Mouse (Mus musculus): ENCODE measurements around the gene Smbd1. TPM values are rescaled to one million over a fixed set of nuclear protein-coding genes. Genes with fewer than 3 reads are reported as not detected.

The Smbd1 gene
- total and polyA plus RNA-seq, 2 experiments from 2014 or later: not detected

GRCm38 (mm10) chr16:32803901-32804300, 6.4 kb downstream of the Smbd1 start:
- Histone ChIP-seq H3K9ac (replicated peaks; ENCODE audit: low read depth, low read length) (no peak overlapping the region), H3K4me3 (ENCODE audit: low read depth, low read length) (no peak overlapping the region), H3K27ac (ENCODE audit: low read depth) (no peak overlapping the region), H3K27me3 (ENCODE audit: control insufficient read depth, insufficient read depth, low read length) (no peaks in the 10 kb centered on the region), H3K36me3 (replicated peaks; ENCODE audit: control insufficient read depth, insufficient read depth, low read length) (no peaks in the 10 kb centered on the region), H3K9me3 (replicated peaks; ENCODE audit: control insufficient read depth, low read length) (no peaks in the 10 kb centered on the region), H3K4me2 (ENCODE audit: low read depth, low read length) (no peak overlapping the region), H3K4me1 (ENCODE audit: control insufficient read depth, insufficient read depth) (peaks cover 10% of the 10 kb centered on the region; the same call in 1 of the 2 replicates)
- DNase-seq (ENCODE audit: low spot score) (no peak), ATAC-seq (ENCODE audit: insufficient read depth, low read depth) (no peak)
- TF ChIP-seq EP300 (IDR thresholded peaks at IDR 0.05; ENCODE audit: low read depth) (no peak), CTCF (IDR thresholded peaks at IDR 0.05; ENCODE audit: low read depth) (no peak)
- 56% methylated on average over 5 of the region's 5 CpGs for WGBS

DNA sequence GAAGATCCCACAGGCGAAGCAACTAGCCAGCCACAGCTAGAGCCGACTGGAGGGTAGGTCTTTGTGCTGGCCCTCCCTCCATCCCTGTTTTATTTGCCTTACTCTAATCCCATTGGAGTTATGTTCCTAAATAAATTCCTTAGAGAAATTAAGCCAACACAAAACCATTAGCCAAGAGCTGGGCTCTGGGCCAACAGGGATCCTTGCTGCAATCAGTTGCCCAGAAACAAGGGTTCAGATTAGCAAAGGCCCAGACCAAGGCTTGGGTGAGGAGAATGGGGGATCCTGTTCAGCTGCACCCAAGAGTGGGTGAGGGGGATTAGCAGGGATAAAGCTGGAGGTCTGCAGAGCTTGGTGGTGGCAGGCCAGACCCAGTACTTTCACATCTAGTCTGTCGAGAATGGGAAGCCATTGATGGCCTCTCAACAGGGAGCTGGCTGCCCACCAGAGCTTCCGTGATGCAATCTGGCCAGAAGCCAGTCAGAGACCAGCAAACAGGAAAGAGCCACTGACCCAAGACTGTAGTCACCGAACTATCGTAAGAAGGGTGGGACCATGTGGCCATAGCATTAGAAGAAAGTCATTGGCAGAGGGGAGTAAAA, 6.9 kb downstream of the Smbd1 start:
- TF ChIP-seq EP300 (IDR thresholded peaks at IDR 0.05; ENCODE audit: low read depth) (no peak), CTCF (IDR thresholded peaks at IDR 0.05; ENCODE audit: low read depth) (no peak)
- Histone ChIP-seq H3K27me3 (ENCODE audit: control insufficient read depth, insufficient read depth, low read length) (no peaks in the 10 kb centered on the region), H3K4me2 (ENCODE audit: low read depth, low read length) (no peak overlapping the region), H3K27ac (ENCODE audit: low read depth) (0 out of 2 replicates have a peak overlapping the region, but pooled peaks have one; percentile 36), H3K36me3 (replicated peaks; ENCODE audit: control insufficient read depth, insufficient read depth, low read length) (no peaks in the 10 kb centered on the region), H3K4me3 (ENCODE audit: low read depth, low read length) (no peak overlapping the region), H3K4me1 (ENCODE audit: control insufficient read depth, insufficient read depth) (peaks cover 10% of the 10 kb centered on the region; the same call in 1 of the 2 replicates), H3K9ac (replicated peaks; ENCODE audit: low read depth, low read length) (no peak overlapping the region), H3K9me3 (replicated peaks; ENCODE audit: control insufficient read depth, low read length) (no peaks in the 10 kb centered on the region)
- DNase-seq (ENCODE audit: low spot score) (peak; percentile 64), ATAC-seq (ENCODE audit: insufficient read depth, low read depth) (peak; percentile 68)
- 26% methylated on average over 6 of the region's 6 CpGs for WGBS

- ATAC-seq (ENCODE audit: insufficient read depth, low read depth): no peak
- Histone ChIP-seq H3K4me2 (ENCODE audit: low read depth, low read length) (no peak within 1 kb of the TSS), H3K27ac (ENCODE audit: low read depth) (no peak within 1 kb of the TSS), H3K9ac (replicated peaks; ENCODE audit: low read depth, low read length) (no peak within 1 kb of the TSS), H3K9me3 (replicated peaks; ENCODE audit: control insufficient read depth, low read length) (no peaks in the 10 kb centered on the region), H3K36me3 (replicated peaks; ENCODE audit: control insufficient read depth, insufficient read depth, low read length) (no peaks in the 10 kb centered on the region), H3K4me3 (ENCODE audit: low read depth, low read length) (no peak within 1 kb of the TSS), H3K27me3 (ENCODE audit: control insufficient read depth, insufficient read depth, low read length) (no peaks in the 10 kb centered on the region), H3K4me1 (ENCODE audit: control insufficient read depth, insufficient read depth) (0 out of 2 replicates have a peak, but pooled peaks cover 8% of the 10 kb centered on the region)
- DNase-seq (ENCODE audit: low spot score): no peak
- WGBS: 63% methylated on average over 3 of the region's 3 CpGs
- TF ChIP-seq EP300 (IDR thresholded peaks at IDR 0.05; ENCODE audit: low read depth) (no peak), CTCF (IDR thresholded peaks at IDR 0.05; ENCODE audit: low read depth) (no peak)
Observed at GRCm38 (mm10) chr16:32797426-32797689, 12.9 kb downstream of the Smbd1 start, which contains the start of gene Muc20. Gene Muc20 (minus strand): TSS chr16:32797435.

DNA sequence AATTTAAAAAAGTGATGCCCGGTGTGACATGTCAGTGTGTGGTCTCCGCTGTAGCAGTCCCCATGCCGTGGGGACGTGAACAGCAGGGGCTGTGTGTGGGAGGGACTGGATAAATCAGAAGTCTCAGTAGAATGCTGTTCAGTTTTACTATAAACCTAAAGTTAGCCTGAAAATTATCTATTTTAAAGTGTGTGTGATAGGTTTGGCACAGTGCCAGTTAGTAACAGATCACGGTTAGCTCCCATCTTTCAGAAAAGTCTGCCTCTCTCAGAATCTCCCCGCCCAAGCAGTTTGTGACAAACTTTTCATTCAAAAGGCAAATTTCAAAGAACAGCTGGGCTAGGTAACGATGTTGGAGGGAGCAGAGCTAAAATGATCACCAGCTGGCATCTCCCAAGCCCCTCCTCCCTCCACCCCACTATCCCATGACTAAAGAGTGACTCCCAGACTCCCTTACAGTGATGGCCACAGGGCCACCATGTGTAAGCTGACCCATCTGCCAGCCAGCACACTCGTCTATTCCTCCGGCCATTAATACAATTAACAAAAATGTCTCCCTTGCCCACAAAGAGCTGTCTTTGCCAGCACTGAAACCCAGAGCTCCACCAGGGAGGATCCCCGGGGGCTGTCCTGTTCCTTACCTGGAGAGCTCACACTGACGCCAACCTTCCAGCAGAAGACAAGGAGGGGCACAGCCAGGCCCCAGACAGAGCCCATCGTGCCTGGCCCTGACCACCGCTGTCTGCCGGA, 13.4 kb downstream of the Smbd1 start:
- no peak for TF ChIP-seq EP300 (IDR thresholded peaks at IDR 0.05; ENCODE audit: low read depth)
- TF ChIP-seq CTCF (IDR thresholded peaks at IDR 0.05; ENCODE audit: low read depth): no peak
- ATAC-seq (ENCODE audit: insufficient read depth, low read depth): no peak
- Histone ChIP-seq H3K4me1 (ENCODE audit: control insufficient read depth, insufficient read depth) (0 out of 2 replicates have a peak, but pooled peaks cover 8% of the 10 kb centered on the region), H3K27ac (ENCODE audit: low read depth) (no peak overlapping the region), H3K27me3 (ENCODE audit: control insufficient read depth, insufficient read depth, low read length) (0 out of 2 replicates have a peak, but pooled peaks cover 3% of the 10 kb centered on the region), H3K36me3 (replicated peaks; ENCODE audit: control insufficient read depth, insufficient read depth, low read length) (no peaks in the 10 kb centered on the region), H3K9ac (replicated peaks; ENCODE audit: low read depth, low read length) (no peak overlapping the region), H3K4me3 (ENCODE audit: low read depth, low read length) (no peak overlapping the region), H3K4me2 (ENCODE audit: low read depth, low read length) (no peak overlapping the region), H3K9me3 (replicated peaks; ENCODE audit: control insufficient read depth, low read length) (no peaks in the 10 kb centered on the region)
- no peak for DNase-seq (ENCODE audit: low spot score)
- WGBS: 70% methylated on average over 14 of the region's 14 CpGs

GRCm38 (mm10) chr16:32795177-32795576, 15.1 kb downstream of the Smbd1 start:
- DNase-seq (ENCODE audit: low spot score) (no peak), ATAC-seq (ENCODE audit: insufficient read depth, low read depth) (no peak)
- 0 out of 2 replicates have a peak, but pooled peaks cover 3% of the 10 kb centered on the region for H3K27me3 ChIP-seq (ENCODE audit: control insufficient read depth, insufficient read depth, low read length)
- H3K36me3 ChIP-seq (replicated peaks; ENCODE audit: control insufficient read depth, insufficient read depth, low read length): no peaks in the 10 kb centered on the region
- no peak for TF ChIP-seq CTCF (IDR thresholded peaks at IDR 0.05; ENCODE audit: low read depth)
- 0 out of 2 replicates have a peak, but pooled peaks cover 8% of the 10 kb centered on the region for H3K4me1 ChIP-seq (ENCODE audit: control insufficient read depth, insufficient read depth)
- H3K4me2 ChIP-seq (ENCODE audit: low read depth, low read length): no peak overlapping the region
- no peaks in the 10 kb centered on the region for H3K9me3 ChIP-seq (replicated peaks; ENCODE audit: control insufficient read depth, low read length)
- no peak overlapping the region for H3K4me3 ChIP-seq (ENCODE audit: low read depth, low read length)
- no peak overlapping the region for H3K9ac ChIP-seq (replicated peaks; ENCODE audit: low read depth, low read length)
- H3K27ac ChIP-seq (ENCODE audit: low read depth): no peak overlapping the region
- WGBS: 82% methylated on average over 1 of the region's 1 CpGs

Data from heart, postnatal 0 days (tissue).